Mouse (Mus musculus) frontal cortex, adult (tissue): ENCODE results near the gene Atxn7l2.
A peak's percentile ranks its signal among the peaks of the same experiment; 100 is the strongest.

Experiments used
- ATAC-seq: cut with Nextera tagmentation; 2 replicates; pipeline ENCODE4 v1.9.2; 2017; ENCODE audit warnings: mild to moderate bottlenecking, moderate library complexity, mixed read lengths; ENCODE audit not compliant: low TSS enrichment

Atxn7l2 gene

DNA sequence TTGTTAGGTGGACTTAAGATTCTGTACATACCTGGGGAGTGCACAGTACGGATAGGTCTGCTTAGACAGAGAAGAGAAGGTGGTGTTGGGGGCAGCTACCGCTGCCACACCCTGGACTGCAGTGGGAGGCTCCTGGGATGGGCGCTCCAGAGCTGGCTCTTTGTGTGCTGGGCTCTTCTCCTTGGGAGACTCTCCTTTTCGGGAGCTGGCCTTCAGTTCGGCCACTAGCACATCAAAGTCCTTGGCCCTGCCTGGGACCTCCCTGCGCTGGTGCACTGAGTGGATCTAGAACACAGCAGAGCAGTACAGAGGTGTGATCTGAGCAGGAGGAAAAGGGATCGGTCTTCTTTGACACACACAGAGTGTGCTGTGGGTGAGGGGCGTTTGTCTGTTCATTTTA is 5.1 kb downstream of the Atxn7l2 start:
- no peak for ATAC-seq

GRCm38 (mm10) chr3:108204470-108204869 is 6.3 kb downstream of the Atxn7l2 start:
- no peak for ATAC-seq

GRCm38 (mm10) chr3:108203621-108204325 is 7.0 kb downstream of the Atxn7l2 start:
- ATAC-seq: no peak

DNA sequence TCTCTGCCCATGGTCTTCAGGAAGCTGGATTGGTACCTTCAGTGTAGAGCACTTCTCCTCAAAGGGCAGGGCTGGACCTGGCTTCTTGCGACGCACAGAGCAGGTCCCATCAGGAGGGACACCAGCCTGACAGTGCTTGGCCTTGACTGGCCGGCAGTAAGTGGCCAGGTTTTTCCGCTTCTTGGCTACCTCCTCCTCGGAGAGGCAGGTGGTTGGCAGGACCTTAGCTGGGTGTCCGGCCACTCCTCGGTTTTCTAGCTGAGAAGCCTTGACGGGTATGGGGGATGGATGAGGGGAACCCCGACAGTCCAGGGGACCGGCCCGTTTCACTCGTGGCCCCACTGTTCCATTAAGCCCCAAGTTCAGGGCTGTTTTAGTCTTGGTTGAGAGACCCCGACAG is 7.5 kb downstream of the Atxn7l2 start:
- ATAC-seq: no peak

DNA sequence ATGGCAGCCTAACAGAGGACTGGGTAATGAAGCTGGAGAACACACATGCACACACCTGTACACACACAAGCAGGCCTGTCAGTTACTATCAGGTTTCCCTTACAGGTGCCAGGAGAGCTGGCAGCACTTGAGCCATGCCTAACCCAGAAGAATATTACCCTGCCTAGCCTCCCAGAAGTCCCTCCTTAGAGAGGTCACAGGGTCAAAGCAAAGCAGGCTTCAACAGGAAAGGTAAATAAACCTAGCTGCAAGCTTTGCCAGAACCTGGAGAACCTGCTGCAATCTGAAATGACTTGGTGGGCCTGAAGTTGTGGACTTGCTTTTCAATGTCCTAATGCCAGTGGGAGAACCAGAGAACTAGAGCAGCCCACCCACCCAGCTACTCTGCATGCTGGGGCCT is 8.2 kb downstream of the Atxn7l2 start:
- no peak for ATAC-seq

- ATAC-seq: peak; percentile 39
Measured at GRCm38 (mm10) chr3:108200329-108201323, 10.1 kb downstream of the Atxn7l2 start, which contains the start of gene Cyb561d1. Gene Cyb561d1 (minus strand): TSS chr3:108201212.

DNA sequence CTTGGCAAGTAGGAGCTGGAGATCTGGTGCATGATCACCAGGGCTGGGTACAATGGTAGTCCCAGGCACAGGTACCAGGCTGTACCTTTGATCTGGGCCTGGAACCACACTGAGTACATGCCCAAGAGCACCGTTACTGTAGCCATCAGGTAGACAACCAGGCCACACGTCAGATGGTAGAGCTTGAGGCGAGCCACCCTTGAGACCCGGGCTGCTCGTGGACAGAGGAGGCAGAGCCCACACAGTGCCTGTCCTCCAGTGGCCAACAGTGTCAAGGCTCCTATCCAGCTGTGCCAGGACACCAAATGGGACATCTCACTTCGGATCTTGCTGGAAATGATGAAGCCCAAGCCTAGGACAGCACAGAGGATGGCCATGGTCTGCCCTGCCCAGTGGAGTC is 11.5 kb downstream of the Atxn7l2 start:
- no peak for ATAC-seq

GRCm38 (mm10) chr3:108197066-108197497 is 13.7 kb downstream of the Atxn7l2 start:
- ATAC-seq: peak; percentile 21

- ATAC-seq: peak; percentile 13; the same call in 1 of the 2 replicates
Measured at GRCm38 (mm10) chr3:108195941-108196590, 14.7 kb downstream of the Atxn7l2 start.

GRCm38 (mm10) chr3:108195287-108195686 is 15.4 kb downstream of the Atxn7l2 start:
- no peak for ATAC-seq

GRCm38 (mm10) chr3:108193686-108194085 is 17.0 kb downstream of the Atxn7l2 start:
- no peak for ATAC-seq

GRCm38 (mm10) chr3:108189897-108190296 is 20.8 kb downstream of the Atxn7l2 start:
- ATAC-seq: no peak

DNA sequence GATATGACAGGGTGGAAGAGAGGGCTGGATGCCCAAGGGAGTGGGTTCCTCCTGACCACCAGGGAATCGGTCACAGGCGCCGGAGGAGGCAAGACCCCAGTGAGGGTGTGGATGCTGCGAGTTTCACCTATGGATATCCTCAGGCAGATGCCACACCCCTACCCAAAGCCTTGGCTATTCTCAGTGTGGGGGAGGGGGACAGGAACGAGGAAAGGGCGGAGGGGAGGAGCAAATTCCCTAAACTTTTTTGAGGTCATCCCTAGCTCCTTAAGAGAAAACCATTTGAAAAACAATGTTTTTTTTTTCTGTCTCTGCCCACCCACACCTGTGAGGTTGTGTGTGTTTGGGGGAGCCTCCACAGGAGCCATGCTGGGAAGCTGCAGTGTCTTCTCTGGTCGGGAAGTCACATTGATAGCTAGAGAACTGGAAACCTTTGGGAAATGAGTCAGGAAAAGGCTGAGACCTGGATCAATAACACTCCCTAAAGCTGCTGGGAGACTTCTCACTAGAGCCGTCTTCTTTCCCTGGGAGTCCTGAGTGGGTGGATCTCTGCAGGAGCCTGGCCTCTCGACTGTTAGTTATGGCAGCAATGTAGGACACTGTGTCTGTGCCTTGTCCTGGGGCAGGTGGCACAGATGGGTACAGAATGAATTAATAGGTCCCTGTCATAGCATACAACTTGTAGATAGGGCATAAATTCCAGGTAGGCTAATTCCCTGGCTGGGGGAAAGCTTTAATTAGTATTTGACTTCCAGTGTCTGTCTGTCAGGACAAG is 21.8 kb downstream of the Atxn7l2 start:
- ATAC-seq: no peak

GRCm38 (mm10) chr3:108187111-108187795 is 23.5 kb downstream of the Atxn7l2 start:
- no peak for ATAC-seq

DNA sequence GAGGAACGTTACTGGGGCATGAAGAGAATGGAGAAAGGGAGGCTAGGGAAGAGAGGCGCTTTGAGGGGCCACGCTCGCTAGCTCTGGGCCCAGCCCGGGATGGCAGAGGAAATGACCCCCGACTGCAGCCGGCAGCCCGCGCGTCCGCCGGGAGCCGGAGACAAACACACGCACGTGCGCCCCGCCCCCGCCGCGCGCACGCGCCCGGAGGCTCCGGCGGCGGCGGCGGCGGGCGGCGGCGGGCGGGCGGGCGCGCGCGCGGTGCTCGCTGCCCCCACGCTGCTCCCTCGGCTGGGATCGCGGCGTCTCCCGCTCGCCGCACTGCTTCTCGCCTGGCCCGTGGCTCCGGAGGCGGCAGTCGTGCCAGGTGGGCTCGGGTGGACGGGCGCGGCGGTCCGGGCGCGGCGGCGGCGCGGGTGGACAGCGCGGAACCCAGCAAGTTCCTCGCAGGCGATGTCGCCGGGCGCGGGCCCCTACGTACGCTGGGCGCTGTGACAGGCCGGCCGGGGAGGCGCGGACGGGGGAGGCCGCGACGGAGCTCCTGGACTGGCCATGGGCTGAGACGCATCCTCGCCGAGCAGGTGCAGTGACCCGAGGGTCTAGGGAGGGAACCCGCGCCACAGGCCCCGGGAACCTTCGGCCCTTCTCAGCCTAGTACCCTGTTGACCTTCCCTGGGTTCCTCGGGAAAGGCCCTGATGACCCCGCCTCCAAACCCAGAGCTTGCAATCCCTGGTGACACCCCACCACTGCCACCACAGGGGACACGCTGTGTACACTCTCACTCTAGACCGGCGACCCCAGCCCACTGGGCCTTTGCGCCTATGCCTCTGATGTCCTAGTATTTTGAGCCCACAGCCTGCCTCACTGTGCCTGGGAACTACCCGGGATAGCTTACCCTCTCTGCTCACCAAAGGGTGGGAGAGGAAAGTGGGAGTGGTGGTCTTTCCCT is 24.4 kb downstream of the Atxn7l2 start, which contains the start of gene Amigo1:
Gene Amigo1 (plus strand): TSS at position 238 of the 950 bp plus-strand sequence.
- peak; percentile 59 for ATAC-seq

- no peak for ATAC-seq
Measured at GRCm38 (mm10) chr3:108185460-108186097, 25.2 kb downstream of the Atxn7l2 start.

DNA sequence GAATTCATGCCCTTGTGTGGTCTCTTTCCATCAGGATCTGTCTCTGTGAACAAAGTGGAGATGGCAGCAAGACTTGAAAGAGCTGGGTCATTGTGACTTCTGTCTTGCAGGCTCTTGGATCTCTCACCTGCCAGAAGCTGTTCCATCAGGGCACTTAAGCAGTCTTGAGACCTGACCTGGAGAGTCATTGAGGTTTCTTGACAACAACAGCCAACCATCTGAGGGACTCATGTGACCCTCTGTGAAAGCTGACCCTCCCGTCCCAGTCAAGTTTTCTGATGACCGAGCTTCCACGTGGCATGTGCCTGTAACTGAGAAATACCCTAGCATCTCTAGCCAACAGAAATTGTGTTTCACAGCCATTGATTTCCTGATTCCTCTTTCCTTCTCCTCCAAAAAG is 26.0 kb downstream of the Atxn7l2 start:
- ATAC-seq: no peak

DNA sequence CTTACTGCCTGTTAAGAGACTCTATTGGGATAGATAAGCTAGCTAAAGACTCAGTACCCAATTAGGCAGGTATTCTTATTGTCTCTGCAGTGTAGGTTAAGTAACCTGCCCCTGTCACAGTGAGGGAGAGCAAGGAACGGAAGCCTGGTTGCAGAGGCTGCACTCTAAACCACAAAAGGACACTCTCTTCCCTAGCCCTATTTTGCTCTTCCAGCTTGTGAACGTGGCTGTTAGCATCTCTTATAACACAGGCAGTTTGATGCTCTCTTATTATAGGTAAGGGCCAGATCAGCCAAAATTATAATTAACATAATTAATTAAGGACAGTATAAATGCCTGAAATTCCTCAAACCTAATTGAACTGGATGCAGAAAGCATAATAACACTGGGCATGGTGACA is 30.2 kb downstream of the Atxn7l2 start:
- ATAC-seq: no peak
